Comparison of ENCODE assay signal across 27 mouse cellular contexts in the genomic region with DNA sequence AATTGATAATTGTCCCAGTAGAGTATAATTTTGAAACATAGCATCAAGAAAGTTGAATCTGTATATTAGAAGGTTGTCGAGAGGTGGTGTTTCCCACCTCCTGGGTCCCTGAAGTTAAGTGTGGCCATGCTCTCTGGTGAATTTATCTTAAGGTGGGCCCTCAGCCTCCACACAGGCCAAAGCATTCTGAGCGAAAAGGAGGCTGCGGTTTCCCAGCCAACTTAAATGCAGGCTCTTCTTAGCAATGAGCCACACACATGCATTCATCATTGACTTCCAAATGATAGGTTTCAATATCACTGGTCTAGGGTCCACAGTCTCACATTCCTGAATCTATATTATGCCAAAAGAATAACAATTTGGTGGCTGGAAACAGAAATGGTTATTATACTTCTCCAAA.
A peak's percentile ranks its signal among the peaks of the same experiment; 100 is the strongest.
DNase-seq lines count a peak whose midpoint lies in the region; ATAC-seq and TF ChIP-seq lines count a peak whose summit lies in the region.
"Had no signal": no experiment of that assay in that cellular context is flagged by ENCODE, and none has a peak within 500 bp of the region (broad histone marks: within the 10 kb centered on the region; RNA-seq: fewer than 3 reads in every experiment).

No protein-coding gene starts in this region.

- no peaks in the 10 kb centered on the region for H3K27me3 ChIP-seq in megakaryocyte, embryonic 14.5 days (replicated peaks)
- H3K27me3 ChIP-seq in embryonic facial prominence, embryonic 15.5 days: no peaks in the 10 kb centered on the region
- H3K27me3 ChIP-seq: forebrain, embryonic 13.5 days; hindbrain, embryonic 15.5 days; neural tube, embryonic 12.5 days; stomach, embryonic 15.5 days had no signal

- peak overlapping the region; percentile 88 for H3K4me3 ChIP-seq in megakaryocyte, embryonic 14.5 days (replicated peaks)
- H3K4me3 ChIP-seq in bone marrow, adult 2 months (replicated peaks; ENCODE audit: control insufficient read depth, low read depth, low read length): no peak overlapping the region
- H3K4me3 ChIP-seq in embryonic facial prominence, embryonic 15.5 days (replicated peaks): no peak overlapping the region
- H3K4me3 ChIP-seq: forebrain, embryonic 13.5 days; hindbrain, embryonic 10.5 days; hindbrain, embryonic 15.5 days; midbrain, embryonic 12.5 days; myocyte; neural tube, embryonic 12.5 days; stomach, embryonic 15.5 days had no signal

- H3K27ac ChIP-seq in bone marrow, adult 2 months (ENCODE audit: control insufficient read depth, insufficient read depth, low read depth, low read length, poor library complexity): peak overlapping the region; percentile 24; the same call in 1 of the 2 replicates
- no peak overlapping the region for H3K27ac ChIP-seq in embryonic facial prominence, embryonic 15.5 days (replicated peaks)
- H3K27ac ChIP-seq: forebrain, embryonic 13.5 days; hindbrain, embryonic 10.5 days; hindbrain, embryonic 15.5 days; midbrain, embryonic 12.5 days; neural tube, embryonic 12.5 days; stomach, embryonic 15.5 days had no signal

- ATAC-seq in megakaryocyte, adult 5-6 weeks (ENCODE audit: poor library complexity, severe bottlenecking): no peak
- ATAC-seq in embryonic facial prominence, embryonic 15.5 days (ENCODE audit: insufficient number of reproducible peaks, low FRiP score, low TSS enrichment, low read depth): peak; percentile 76; the same call in 1 of the 2 replicates
- ATAC-seq: forebrain, embryonic 13.5 days; inflammation-experienced regulatory T-cells, adult 6 months; lung, postnatal 0 days; Patski had no signal

- no peak for TF ChIP-seq CTCF in bone marrow, adult 2 months (IDR thresholded peaks at IDR 0.05; ENCODE audit: control insufficient read depth, insufficient read depth, low read length)

- H3K36me3 ChIP-seq in megakaryocyte, embryonic 14.5 days (replicated peaks; ENCODE audit: low read length): peaks cover 70% of the 10 kb centered on the region
- 0 out of 2 replicates have a peak, but pooled peaks cover 2% of the 10 kb centered on the region for H3K36me3 ChIP-seq in embryonic facial prominence, embryonic 15.5 days
- H3K36me3 ChIP-seq: G1E; hindbrain, embryonic 10.5 days; hindbrain, embryonic 15.5 days; midbrain, embryonic 12.5 days; neural tube, embryonic 12.5 days; stomach, embryonic 15.5 days had no signal

- no peak for DNase-seq in right cerebral cortex, postnatal 4 days
- no peak for DNase-seq in adrenal gland, adult (ENCODE audit: inconsistent age in 2 of 2, low spot score in 1 of 2)
- DNase-seq: adrenal gland, postnatal 25 days; cerebellum, adult 9-10 months; cerebellum, postnatal 36 days; embryo, embryonic 11 days; gastrocnemius, postnatal 10 days; heart, postnatal 14 days; kidney, adult 11 months; kidney, postnatal 14 days; layer of hippocampus, postnatal 36 days; lung, adult 18-20 months had no signal

- 76% methylated on average over 3 of the region's 3 CpGs for WGBS in bone marrow, adult 2 months
- 68% methylated on average over 3 of the region's 3 CpGs for WGBS in embryonic facial prominence, embryonic 15.5 days

- H3K4me1 ChIP-seq in megakaryocyte, embryonic 14.5 days: peaks cover 69% of the 10 kb centered on the region
- H3K4me1 ChIP-seq in bone marrow, adult 2 months (ENCODE audit: control insufficient read depth, insufficient read depth, low read length): no peaks in the 10 kb centered on the region; the same call in 1 of the 2 replicates
- H3K4me1 ChIP-seq in embryonic facial prominence, embryonic 15.5 days: peaks cover 6% of the 10 kb centered on the region; the same call in 1 of the 2 replicates
- H3K4me1 ChIP-seq: forebrain, embryonic 13.5 days; hindbrain, embryonic 10.5 days; hindbrain, embryonic 15.5 days; midbrain, embryonic 12.5 days; neural tube, embryonic 12.5 days; stomach, embryonic 15.5 days had no signal

- H3K4me2 ChIP-seq in embryonic facial prominence, embryonic 15.5 days (replicated peaks): no peak overlapping the region
- H3K4me2 ChIP-seq: forebrain, embryonic 13.5 days; hindbrain, embryonic 15.5 days; midbrain, embryonic 12.5 days; neural tube, embryonic 12.5 days; stomach, embryonic 15.5 days had no signal

- TF ChIP-seq POLR2A in bone marrow, adult 2 months (IDR thresholded peaks at IDR 0.05; ENCODE audit: borderline replicate concordance, control insufficient read depth, low read depth, low read length): no peak

- no peak overlapping the region for H3K9ac ChIP-seq in embryonic facial prominence, embryonic 15.5 days
- H3K9ac ChIP-seq: forebrain, embryonic 13.5 days; hindbrain, embryonic 15.5 days; midbrain, embryonic 12.5 days; neural tube, embryonic 12.5 days; stomach, embryonic 15.5 days had no signal

- no peaks in the 10 kb centered on the region for H3K9me3 ChIP-seq in megakaryocyte, embryonic 14.5 days
- no peaks in the 10 kb centered on the region for H3K9me3 ChIP-seq in embryonic facial prominence, embryonic 15.5 days (replicated peaks)
- H3K9me3 ChIP-seq: forebrain, embryonic 13.5 days; G1E; hindbrain, embryonic 10.5 days; hindbrain, embryonic 15.5 days; midbrain, embryonic 12.5 days; neural tube, embryonic 12.5 days; stomach, embryonic 15.5 days had no signal
